ENCODE assay signal across 11 mouse cellular contexts in genomic region chrX:6475177-6475576, GRCm38 (mm10).
DNase-seq lines count a peak whose midpoint lies in the region; ATAC-seq and TF ChIP-seq lines count a peak whose summit lies in the region.
"Had no signal": no experiment of that assay in that cellular context is flagged by ENCODE, and none has a peak within 500 bp of the region (broad histone marks: within the 10 kb centered on the region; RNA-seq: fewer than 3 reads in every experiment).

No protein-coding gene starts in this region.

- DNase-seq in cerebellum, postnatal 14 days: peak; percentile 8 to 17
- no peak for DNase-seq in cerebellum, postnatal 4 days (ENCODE audit: low spot score in 2 of 2)
- peak; percentile 35 for DNase-seq in hindbrain, embryonic 14.5 days (ENCODE audit: low spot score)
- peak; percentile 33 for DNase-seq in lung, embryonic 14.5 days
- DNase-seq in lung, postnatal 14 days: no peak
- DNase-seq in layer of hippocampus, adult 9-10 months (ENCODE audit: low spot score): no peak
- DNase-seq: cerebellum, adult 9-11 months; gastrocnemius, postnatal 36 days had no signal

- WGBS in hindbrain, embryonic 14.5 days: 44% methylated on average over 1 of the region's 1 CpGs
- WGBS in hindbrain, embryonic 12.5 days: 55% methylated on average over 1 of the region's 1 CpGs
- 29% methylated on average over 1 of the region's 1 CpGs for WGBS in lung, embryonic 14.5 days

- TF ChIP-seq CTCF in lung, embryonic 14.5 days (IDR thresholded peaks at IDR 0.05; ENCODE audit: low read depth): peak; percentile 50

- no peak overlapping the region for H3K4me3 ChIP-seq in hindbrain, embryonic 14.5 days (replicated peaks; ENCODE audit: low read length)
- no peak overlapping the region for H3K4me3 ChIP-seq in hindbrain, embryonic 12.5 days
- no peak overlapping the region for H3K4me3 ChIP-seq in lung, embryonic 14.5 days (ENCODE audit: low read depth, low read length)
- H3K4me3 ChIP-seq: lung, embryonic 15.5 days had no signal

- no peak for ATAC-seq in hindbrain, embryonic 14.5 days (ENCODE audit: low FRiP score)
- ATAC-seq in hindbrain, embryonic 12.5 days (ENCODE audit: low FRiP score): no peak
- ATAC-seq in lung, embryonic 14.5 days (ENCODE audit: insufficient read depth): no peak
- 0 out of 2 replicates have a peak, but pooled peaks have one; percentile 44 for ATAC-seq in megakaryocyte progenitor cell, adult 5-6 weeks (replicated peaks; ENCODE audit: poor library complexity)

- H3K27me3 ChIP-seq in hindbrain, embryonic 14.5 days (ENCODE audit: control insufficient read depth, insufficient read depth, low read length): no peaks in the 10 kb centered on the region
- H3K27me3 ChIP-seq in hindbrain, embryonic 12.5 days: no peaks in the 10 kb centered on the region
- H3K27me3 ChIP-seq in lung, embryonic 14.5 days (ENCODE audit: insufficient read depth, low read length): no peaks in the 10 kb centered on the region
- H3K27me3 ChIP-seq: lung, embryonic 15.5 days had no signal

- no peak overlapping the region for H3K9ac ChIP-seq in hindbrain, embryonic 14.5 days
- H3K9ac ChIP-seq in hindbrain, embryonic 12.5 days: no peak overlapping the region
- H3K9ac ChIP-seq in lung, embryonic 14.5 days: no peak overlapping the region
- H3K9ac ChIP-seq: lung, embryonic 15.5 days had no signal

- no peaks in the 10 kb centered on the region for H3K36me3 ChIP-seq in hindbrain, embryonic 14.5 days (replicated peaks; ENCODE audit: control insufficient read depth, insufficient read depth)
- no peaks in the 10 kb centered on the region for H3K36me3 ChIP-seq in hindbrain, embryonic 12.5 days
- no peaks in the 10 kb centered on the region for H3K36me3 ChIP-seq in lung, embryonic 14.5 days (ENCODE audit: insufficient read depth)
- H3K36me3 ChIP-seq: lung, embryonic 15.5 days had no signal

- no peaks in the 10 kb centered on the region for H3K4me1 ChIP-seq in hindbrain, embryonic 14.5 days (replicated peaks; ENCODE audit: control insufficient read depth, insufficient read depth, low read length)
- H3K4me1 ChIP-seq in hindbrain, embryonic 12.5 days: no peaks in the 10 kb centered on the region
- no peaks in the 10 kb centered on the region for H3K4me1 ChIP-seq in lung, embryonic 14.5 days (ENCODE audit: insufficient read depth)
- H3K4me1 ChIP-seq: lung, embryonic 15.5 days had no signal

- no peaks in the 10 kb centered on the region for H3K9me3 ChIP-seq in hindbrain, embryonic 14.5 days (ENCODE audit: control insufficient read depth, low read length)
- H3K9me3 ChIP-seq in hindbrain, embryonic 12.5 days (replicated peaks): no peaks in the 10 kb centered on the region
- no peaks in the 10 kb centered on the region for H3K9me3 ChIP-seq in lung, embryonic 14.5 days (ENCODE audit: low read depth, low read length)
- H3K9me3 ChIP-seq: lung, embryonic 15.5 days had no signal

- no peak overlapping the region for H3K4me2 ChIP-seq in hindbrain, embryonic 14.5 days (replicated peaks)
- H3K4me2 ChIP-seq in hindbrain, embryonic 12.5 days (replicated peaks): no peak overlapping the region
- no peak overlapping the region for H3K4me2 ChIP-seq in lung, embryonic 14.5 days
- H3K4me2 ChIP-seq: lung, embryonic 15.5 days had no signal

- H3K27ac ChIP-seq in hindbrain, embryonic 14.5 days: no peak overlapping the region
- H3K27ac ChIP-seq in hindbrain, embryonic 12.5 days: no peak overlapping the region
- H3K27ac ChIP-seq in lung, embryonic 14.5 days (ENCODE audit: low read depth): no peak overlapping the region
- H3K27ac ChIP-seq: lung, embryonic 15.5 days had no signal

Comparison
In these comparisons a context has a peak if more than half of its experiments do, and no peak if none do; other contexts are left out.
1. DNase-seq: peak in cerebellum, postnatal 14 days (2 of 2), hindbrain, embryonic 14.5 days (single experiment) and lung, embryonic 14.5 days (single experiment); none in cerebellum, postnatal 4 days (0 of 2), lung, postnatal 14 days (single experiment) and layer of hippocampus, adult 9-10 months (single experiment).